Mouse (Mus musculus): ENCODE results near the gene Ankzf1. TPM values are rescaled to one million over a fixed set of nuclear protein-coding genes. Genes with fewer than 3 reads are reported as not detected.

Ankzf1 gene
- 10 to 100 TPM; 10.0 to 12.0 TPM for total RNA-seq (2021)

- peak; percentile 94 for DNase-seq
These were observed at the start of gene Ankzf1, which contains the start of gene Atg9a for GRCm38 (mm10) chr1:75191622-75192402. Ankzf1 (plus strand) TSS chr1:75192151. Atg9a (minus strand) TSS chr1:75192196.

- DNase-seq = peak; percentile 97
These were observed 49.4 kb upstream of the Ankzf1 start, which contains the start of the genes Cnppd1 and Retreg2 for GRCm38 (mm10) chr1:75142301-75143261. Cnppd1 (minus strand) TSS chr1:75142711. Retreg2 (plus strand) TSS chr1:75142778.

GRCm38 (mm10) chr1:75145589-75145988, 46.4 kb upstream of the Ankzf1 start:
- no peak for DNase-seq

GRCm38 (mm10) chr1:75147411-75148135, 44.4 kb upstream of the Ankzf1 start:
- DNase-seq = no peak

GRCm38 (mm10) chr1:75148727-75149126, 43.2 kb upstream of the Ankzf1 start:
- DNase-seq = no peak

- DNase-seq = no peak
These were observed 36.1 kb upstream of the Ankzf1 start for GRCm38 (mm10) chr1:75155837-75156236.

GRCm38 (mm10) chr1:75158990-75159389, 33.0 kb upstream of the Ankzf1 start:
- no peak for DNase-seq

- no peak for DNase-seq
These were observed 32.3 kb upstream of the Ankzf1 start for GRCm38 (mm10) chr1:75159540-75160255.

GRCm38 (mm10) chr1:75160256-75160617, 31.7 kb upstream of the Ankzf1 start:
- no peak for DNase-seq

- DNase-seq = no peak
These were observed 23.9 kb upstream of the Ankzf1 start for GRCm38 (mm10) chr1:75168093-75168471.

GRCm38 (mm10) chr1:75168472-75169464, 23.2 kb upstream of the Ankzf1 start, which contains the start of gene Zfand2b:
Zfand2b (plus strand) TSS chr1:75168646.
- DNase-seq = peak; percentile 98

GRCm38 (mm10) chr1:75179334-75180104, 12.4 kb upstream of the Ankzf1 start:
- DNase-seq = peak; percentile 51

- peak; percentile 88 for DNase-seq
These were observed 11.8 kb upstream of the Ankzf1 start, which contains the start of gene Abcb6 for GRCm38 (mm10) chr1:75180105-75180590. Abcb6 (minus strand) TSS chr1:75180392.

GRCm38 (mm10) chr1:75180741-75181140, 11.2 kb upstream of the Ankzf1 start:
- no peak for DNase-seq

GRCm38 (mm10) chr1:75181377-75181870, 10.5 kb upstream of the Ankzf1 start:
- DNase-seq = no peak

- no peak for DNase-seq
These were observed 9.8 kb upstream of the Ankzf1 start for GRCm38 (mm10) chr1:75182160-75182559.

GRCm38 (mm10) chr1:75185495-75185894, 6.5 kb upstream of the Ankzf1 start:
- no peak for DNase-seq

- no peak for DNase-seq
These were observed 4.8 kb upstream of the Ankzf1 start for GRCm38 (mm10) chr1:75187126-75187525.

- DNase-seq = no peak
These were observed 4.0 kb upstream of the Ankzf1 start for GRCm38 (mm10) chr1:75187914-75188483.
